Mouse (Mus musculus): ENCODE results near the gene Znrf3. TPM values are rescaled to one million over a fixed set of nuclear protein-coding genes. Genes with fewer than 3 reads are reported as not detected.
A peak's percentile ranks its signal among the peaks of the same experiment; 100 is the strongest.

Gene Znrf3
- polyA plus RNA-seq, 1 experiment: 4.3 TPM

- Histone ChIP-seq H3K27ac (ENCODE audit: insufficient read depth, low read length) (no peak overlapping the region), H3K36me3 (ENCODE audit: control insufficient read depth, insufficient read depth, low read length) (no peaks in the 10 kb centered on the region), H3K27me3 (ENCODE audit: control insufficient read depth, insufficient read depth, low read length) (no peaks in the 10 kb centered on the region), H3K4me3 (ENCODE audit: extremely low read depth, insufficient read depth, insufficient read length) (no peak overlapping the region), H3K4me1 (ENCODE audit: control insufficient read depth, insufficient read depth, insufficient read length) (peaks cover 2% of the 10 kb centered on the region; the same call in 1 of the 2 replicates)
- 77% methylated on average over 4 of the region's 4 CpGs for whole genome bisulfite sequencing
- TF ChIP-seq POLR2A (IDR thresholded peaks at IDR 0.05; ENCODE audit: low read depth, low read length): no peak
- no peak for DNase-seq (ENCODE audit: low read depth in 1 of 2, low spot score in 2 of 2)
Measured at GRCm38 (mm10) chr11:5421506-5422251, 23.0 kb downstream of the Znrf3 start.

GRCm38 (mm10) chr11:5415617-5416338 lies 28.9 kb downstream of the Znrf3 start:
- H3K27me3 ChIP-seq (ENCODE audit: control insufficient read depth, insufficient read depth, low read length): no peaks in the 10 kb centered on the region
- H3K4me1 ChIP-seq (ENCODE audit: control insufficient read depth, insufficient read depth, insufficient read length): peaks cover 3% of the 10 kb centered on the region; the same call in 1 of the 2 replicates
- H3K27ac ChIP-seq (ENCODE audit: insufficient read depth, low read length): no peak overlapping the region; the same call in 1 of the 2 replicates
- H3K36me3 ChIP-seq (ENCODE audit: control insufficient read depth, insufficient read depth, low read length): no peaks in the 10 kb centered on the region
- DNase-seq (ENCODE audit: low read depth in 1 of 2, low spot score in 2 of 2): no peak
- TF ChIP-seq CTCF (IDR thresholded peaks at IDR 0.05; ENCODE audit: extremely low read depth, insufficient read depth, insufficient read length, insufficient replicate concordance) (no peak), POLR2A (IDR thresholded peaks at IDR 0.05; ENCODE audit: low read depth, low read length) (no peak)
- 35% methylated on average over 6 of the region's 6 CpGs for WGBS
- no peak overlapping the region for H3K4me3 ChIP-seq (ENCODE audit: extremely low read depth, insufficient read depth, insufficient read length)

DNA sequence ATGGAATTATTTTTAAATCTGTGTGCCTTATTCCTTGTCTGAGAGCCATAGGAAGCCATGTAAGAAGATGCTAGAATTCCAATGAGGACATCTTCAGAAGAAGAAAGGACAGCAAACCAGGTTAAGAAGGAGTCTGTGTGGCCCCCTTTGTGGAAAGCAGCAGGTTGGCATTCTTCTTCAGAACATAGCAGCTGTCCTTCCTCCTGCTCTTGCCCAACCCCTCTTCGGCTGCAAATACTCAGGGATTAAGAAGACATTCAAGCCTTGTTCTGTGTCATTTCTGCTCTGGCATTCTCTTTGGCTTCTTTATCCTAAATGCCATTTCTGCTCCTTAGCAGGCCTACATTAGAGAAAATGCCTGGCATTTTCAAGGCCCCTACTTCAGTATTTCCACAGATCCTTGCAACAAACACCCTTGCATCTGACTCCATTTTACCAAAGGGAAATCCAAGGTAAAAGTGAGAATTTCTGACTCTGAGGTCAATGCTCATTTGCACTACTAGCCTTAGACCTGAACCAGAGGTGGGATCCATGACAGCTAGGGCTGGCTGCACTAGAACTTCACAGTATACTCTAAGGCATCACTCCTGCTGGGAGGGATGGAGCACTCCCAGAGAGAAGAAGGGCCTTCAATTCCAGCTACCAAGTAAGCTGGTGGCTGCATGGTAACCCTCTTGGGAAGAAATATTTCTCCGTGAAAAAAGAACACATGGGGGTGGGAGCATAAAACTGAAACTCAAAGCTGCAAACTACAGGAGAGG lies 29.6 kb downstream of the Znrf3 start:
- TF ChIP-seq POLR2A (IDR thresholded peaks at IDR 0.05; ENCODE audit: low read depth, low read length) (no peak), CTCF (IDR thresholded peaks at IDR 0.05; ENCODE audit: extremely low read depth, insufficient read depth, insufficient read length, insufficient replicate concordance) (no peak)
- Histone ChIP-seq H3K4me1 (ENCODE audit: control insufficient read depth, insufficient read depth, insufficient read length) (peaks cover 3% of the 10 kb centered on the region; the same call in 1 of the 2 replicates), H3K27ac (ENCODE audit: insufficient read depth, low read length) (no peak overlapping the region), H3K27me3 (ENCODE audit: control insufficient read depth, insufficient read depth, low read length) (no peaks in the 10 kb centered on the region), H3K4me3 (ENCODE audit: extremely low read depth, insufficient read depth, insufficient read length) (no peak overlapping the region), H3K36me3 (ENCODE audit: control insufficient read depth, insufficient read depth, low read length) (no peaks in the 10 kb centered on the region)
- DNase-seq (ENCODE audit: low read depth in 1 of 2, low spot score in 2 of 2): no peak
- 64% methylated on average over 2 of the region's 2 CpGs for WGBS

DNA sequence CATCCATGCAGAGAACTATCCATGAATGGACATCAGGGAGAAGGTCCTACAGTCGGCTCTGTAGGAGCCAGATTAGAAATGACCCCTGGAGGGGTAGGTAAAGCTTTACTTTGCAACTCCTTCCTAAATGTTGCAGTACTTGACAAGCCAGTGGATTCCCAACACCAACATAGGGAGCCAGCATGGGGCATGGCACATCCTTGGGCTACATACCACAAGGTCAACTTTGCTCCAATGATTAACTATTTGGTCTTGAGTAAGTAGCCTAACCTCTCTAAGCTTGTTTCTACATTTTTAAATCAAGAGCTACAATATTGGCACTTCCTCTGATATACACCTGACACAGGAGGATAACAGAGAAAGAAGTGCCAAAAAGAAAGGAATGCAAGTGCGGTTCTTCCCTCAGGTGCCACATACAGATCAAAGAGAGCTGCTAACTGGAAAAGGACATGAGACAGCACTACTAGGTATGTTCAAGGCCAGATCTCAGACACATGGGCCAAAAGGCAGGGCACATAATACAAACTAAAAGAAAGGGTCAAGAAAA lies 31.9 kb downstream of the Znrf3 start:
- no peak for DNase-seq (ENCODE audit: low read depth in 1 of 2, low spot score in 2 of 2)
- Histone ChIP-seq H3K4me3 (ENCODE audit: extremely low read depth, insufficient read depth, insufficient read length) (no peak overlapping the region), H3K36me3 (ENCODE audit: control insufficient read depth, insufficient read depth, low read length) (no peaks in the 10 kb centered on the region), H3K4me1 (ENCODE audit: control insufficient read depth, insufficient read depth, insufficient read length) (peaks cover 3% of the 10 kb centered on the region; the same call in 1 of the 2 replicates), H3K27me3 (ENCODE audit: control insufficient read depth, insufficient read depth, low read length) (no peaks in the 10 kb centered on the region), H3K27ac (ENCODE audit: insufficient read depth, low read length) (no peak overlapping the region)
- 84% methylated on average over 2 of the region's 2 CpGs for WGBS
- TF ChIP-seq POLR2A (IDR thresholded peaks at IDR 0.05; ENCODE audit: low read depth, low read length) (no peak), CTCF (IDR thresholded peaks at IDR 0.05; ENCODE audit: extremely low read depth, insufficient read depth, insufficient read length, insufficient replicate concordance) (no peak)

DNA sequence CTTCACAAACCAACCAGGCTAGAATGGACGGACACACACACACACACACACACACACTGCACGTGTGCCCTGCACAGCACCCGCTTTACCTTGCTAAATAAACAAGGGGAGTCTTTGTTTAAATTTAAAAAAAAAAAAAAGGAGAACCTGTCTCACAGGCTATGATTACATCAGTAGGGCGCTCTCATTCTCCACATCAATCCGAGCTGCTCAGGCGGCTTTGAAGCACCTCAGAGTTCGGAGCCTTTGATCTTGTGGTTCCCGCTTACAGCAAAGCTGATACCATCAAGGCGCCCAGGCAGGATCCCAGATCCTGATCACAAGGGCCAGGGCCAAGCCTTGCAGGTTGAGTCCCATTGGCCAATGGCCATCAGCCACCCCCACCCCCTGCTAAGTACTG lies 33.1 kb downstream of the Znrf3 start:
- Histone ChIP-seq H3K4me1 (ENCODE audit: control insufficient read depth, insufficient read depth, insufficient read length) (peaks cover 3% of the 10 kb centered on the region; the same call in 1 of the 2 replicates), H3K27ac (ENCODE audit: insufficient read depth, low read length) (no peak overlapping the region), H3K27me3 (ENCODE audit: control insufficient read depth, insufficient read depth, low read length) (no peaks in the 10 kb centered on the region), H3K4me3 (ENCODE audit: extremely low read depth, insufficient read depth, insufficient read length) (no peak overlapping the region), H3K36me3 (ENCODE audit: control insufficient read depth, insufficient read depth, low read length) (no peaks in the 10 kb centered on the region)
- TF ChIP-seq POLR2A (IDR thresholded peaks at IDR 0.05; ENCODE audit: low read depth, low read length) (no peak), CTCF (IDR thresholded peaks at IDR 0.05; ENCODE audit: extremely low read depth, insufficient read depth, insufficient read length, insufficient replicate concordance) (no peak)
- WGBS: 79% methylated on average over 9 of the region's 9 CpGs
- DNase-seq (ENCODE audit: low read depth in 1 of 2, low spot score in 2 of 2): peak; percentile 14 to 66

DNA sequence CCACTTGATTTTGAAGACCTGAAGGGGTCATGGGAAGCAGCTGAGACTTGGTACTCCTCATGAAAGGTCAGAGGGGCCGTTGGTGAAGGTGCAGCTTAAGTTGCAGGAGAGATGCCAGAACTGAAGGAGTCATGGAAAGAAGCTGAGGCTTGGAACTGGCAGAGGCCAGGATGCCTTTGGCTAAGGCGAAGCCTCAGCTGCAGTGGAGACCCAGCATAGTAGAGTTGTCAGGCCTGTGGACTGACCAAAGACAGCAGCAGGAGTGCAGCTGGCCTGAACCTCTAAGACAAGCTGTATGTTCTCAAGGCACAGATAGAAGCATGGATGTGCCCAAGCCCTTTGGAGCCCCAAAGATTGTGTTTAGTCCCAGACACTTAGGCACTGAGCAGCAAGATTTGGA lies 40.5 kb downstream of the Znrf3 start:
- H3K36me3 ChIP-seq (ENCODE audit: control insufficient read depth, insufficient read depth, low read length): no peaks in the 10 kb centered on the region
- WGBS: 85% methylated on average over 2 of the region's 2 CpGs
- DNase-seq (ENCODE audit: low read depth in 1 of 2, low spot score in 2 of 2): no peak
- no peak overlapping the region for H3K27ac ChIP-seq (ENCODE audit: insufficient read depth, low read length)
- no peak overlapping the region for H3K4me3 ChIP-seq (ENCODE audit: extremely low read depth, insufficient read depth, insufficient read length)
- H3K4me1 ChIP-seq (ENCODE audit: control insufficient read depth, insufficient read depth, insufficient read length): no peaks in the 10 kb centered on the region
- H3K27me3 ChIP-seq (ENCODE audit: control insufficient read depth, insufficient read depth, low read length): no peaks in the 10 kb centered on the region
- no peak for TF ChIP-seq CTCF (IDR thresholded peaks at IDR 0.05; ENCODE audit: extremely low read depth, insufficient read depth, insufficient read length, insufficient replicate concordance)
- no peak for TF ChIP-seq POLR2A (IDR thresholded peaks at IDR 0.05; ENCODE audit: low read depth, low read length)
